Mouse (Mus musculus) liver, adult 2 months (tissue): ENCODE results near the gene Mapkbp1. TPM values are rescaled to one million over a fixed set of nuclear protein-coding genes. Genes with fewer than 3 reads are reported as not detected.

Source experiments
- DNase-seq: peaks from one replicate; pipeline ENCODE4 v3.0.0-alpha.2; 2011; ENCODE audit warnings: low read depth, low spot score; ENCODE audit errors: extremely low read depth
- H3K27ac ChIP-seq: fragments of 200-500 bp; replicated peaks from 2 replicates; pipeline ENCODE4 v1.5.1; 2012; ENCODE audit warnings: low read depth, mild to moderate bottlenecking, control low read depth, inconsistent platforms, low read length; ENCODE audit not compliant: insufficient read depth
- H3K27me3 ChIP-seq: fragments of 200-500 bp; 2 replicates; pipeline ENCODE4 v1.6.1; 2012; ENCODE audit warnings: mild to moderate bottlenecking, moderate library complexity, low read length, inconsistent platforms; ENCODE audit not compliant: control insufficient read depth, insufficient read depth
- H3K36me3 ChIP-seq: fragments of 200-500 bp; 2 replicates; pipeline ENCODE4 v1.6.1; 2012; ENCODE audit warnings: low read length, inconsistent platforms; ENCODE audit not compliant: control insufficient read depth, insufficient read depth
- H3K4me1 ChIP-seq: fragments of 200-500 bp; 2 replicates; pipeline ENCODE4 v1.6.1; 2011; ENCODE audit warnings: low read length; ENCODE audit not compliant: control insufficient read depth, insufficient read depth
- H3K4me3 ChIP-seq: fragments of 200-500 bp; 2 replicates; pipeline ENCODE4 v1.5.1; 2011; ENCODE audit warnings: low read depth, mild to moderate bottlenecking, control low read depth, low read length, moderate library complexity; ENCODE audit not compliant: insufficient read depth
- H3K79me2 ChIP-seq: fragments of 200-500 bp; 2 replicates; pipeline ENCODE4 v1.6.1; 2012; ENCODE audit warnings: inconsistent platforms, mild to moderate bottlenecking, low read length, moderate library complexity; ENCODE audit not compliant: control insufficient read depth, insufficient read depth
- H3K9ac ChIP-seq: fragments of 200-500 bp; 2 replicates; pipeline ENCODE4 v1.6.1; 2012; ENCODE audit warnings: low read depth, mild to moderate bottlenecking, control low read depth, inconsistent platforms, low read length
- CTCF ChIP-seq: fragments of 200-500 bp; IDR thresholded peaks from 2 replicates; pipeline ENCODE4 v1.5.1; 2011; ENCODE audit warnings: low read depth, low read length, control low read depth
- POLR2A ChIP-seq: fragments of 200-500 bp; IDR thresholded peaks from 2 replicates; pipeline ENCODE4 v1.6.1; 2011; ENCODE audit warnings: low read length, control low read depth; ENCODE audit not compliant: insufficient read depth; ENCODE audit errors: extremely low read depth
- WGBS: fragments of 180-500 bp; shearing (Covaris S2); methylation state at CpG from one replicate; pipeline ENCODE4 v1.1.7; 2018; 5-methylcytosine and 5-hydroxymethylcytosine counted together
- polyA plus RNA-seq: library from polyadenylated mRNA; depleted of rRNA; stranded (reverse); fragments of >200 nt; gene quantifications from 2 replicates; pipeline ENCODE4 v1.2.3, GENCODE M21; 2012
- total RNA-seq: library from RNA; depleted of rRNA; stranded (reverse); fragments of >200 nt; gene quantifications from 2 replicates; pipeline ENCODE4 v1.2.3, GENCODE M21; 2014

The Mapkbp1 gene
- total and polyA plus RNA-seq, 2 experiments: 2.9 to 4.6 TPM

- Histone ChIP-seq H3K4me1 (peaks cover 6% of the 10 kb centered on the region; the same call in 1 of the 2 replicates), H3K27me3 (no peaks in the 10 kb centered on the region), H3K4me3 (no peak overlapping the region), H3K79me2 (no peaks in the 10 kb centered on the region), H3K27ac (no peak overlapping the region), H3K36me3 (no peaks in the 10 kb centered on the region), H3K9ac (no peak overlapping the region)
- DNase-seq: peak; percentile 49
- WGBS: 50% methylated on average over 2 of the region's 2 CpGs
- TF ChIP-seq POLR2A (no peak), CTCF (no peak)
These were observed 19.9 kb downstream of the Mapkbp1 start for GRCm38 (mm10) chr2:119992349-119992748.

- no peak overlapping the region for H3K9ac ChIP-seq
- peaks cover 6% of the 10 kb centered on the region; the same call in 1 of the 2 replicates for H3K4me1 ChIP-seq
- H3K27ac ChIP-seq: no peak overlapping the region
- no peak for DNase-seq
- no peaks in the 10 kb centered on the region for H3K79me2 ChIP-seq
- no peaks in the 10 kb centered on the region for H3K27me3 ChIP-seq
- H3K36me3 ChIP-seq: no peaks in the 10 kb centered on the region
- WGBS: 70% methylated on average over 2 of the region's 2 CpGs
- no peak overlapping the region for H3K4me3 ChIP-seq
- TF ChIP-seq CTCF (no peak), POLR2A (no peak)
These were observed 21.0 kb downstream of the Mapkbp1 start for GRCm38 (mm10) chr2:119993515-119993914.

GRCm38 (mm10) chr2:119994839-119995238 lies 22.3 kb downstream of the Mapkbp1 start:
- H3K79me2 ChIP-seq: no peaks in the 10 kb centered on the region
- TF ChIP-seq POLR2A: no peak
- TF ChIP-seq CTCF: no peak
- peak; percentile 36 for DNase-seq
- no peaks in the 10 kb centered on the region for H3K27me3 ChIP-seq
- no peak overlapping the region for H3K27ac ChIP-seq
- no peak overlapping the region for H3K4me3 ChIP-seq
- no peaks in the 10 kb centered on the region for H3K36me3 ChIP-seq
- H3K9ac ChIP-seq: no peak overlapping the region
- WGBS: 45% methylated on average over 6 of the region's 6 CpGs
- H3K4me1 ChIP-seq: no peaks in the 10 kb centered on the region

GRCm38 (mm10) chr2:119995391-119996281 lies 23.1 kb downstream of the Mapkbp1 start:
- no peak for TF ChIP-seq CTCF
- TF ChIP-seq POLR2A: no peak
- WGBS: 65% methylated on average over 9 of the region's 9 CpGs
- Histone ChIP-seq H3K9ac (no peak overlapping the region), H3K4me1 (no peaks in the 10 kb centered on the region), H3K36me3 (no peaks in the 10 kb centered on the region), H3K27me3 (no peaks in the 10 kb centered on the region), H3K79me2 (no peaks in the 10 kb centered on the region), H3K27ac (peak overlapping the region; percentile 10; the same call in 1 of the 2 replicates), H3K4me3 (no peak overlapping the region)
- peak; percentile 14 for DNase-seq

GRCm38 (mm10) chr2:119997354-119997753 lies 24.9 kb downstream of the Mapkbp1 start:
- no peak overlapping the region for H3K9ac ChIP-seq
- no peaks in the 10 kb centered on the region for H3K27me3 ChIP-seq
- H3K4me3 ChIP-seq: no peak overlapping the region
- no peaks in the 10 kb centered on the region for H3K79me2 ChIP-seq
- no peak for DNase-seq
- whole genome bisulfite sequencing: 88% methylated on average over 4 of the region's 4 CpGs
- H3K27ac ChIP-seq: no peak overlapping the region
- H3K4me1 ChIP-seq: no peaks in the 10 kb centered on the region
- TF ChIP-seq CTCF: no peak
- no peak for TF ChIP-seq POLR2A
- H3K36me3 ChIP-seq: no peaks in the 10 kb centered on the region

- WGBS: 96% methylated on average over 2 of the region's 2 CpGs
- H3K9ac ChIP-seq: no peak overlapping the region
- H3K4me1 ChIP-seq: no peaks in the 10 kb centered on the region
- H3K79me2 ChIP-seq: no peaks in the 10 kb centered on the region
- H3K27me3 ChIP-seq: no peaks in the 10 kb centered on the region
- H3K36me3 ChIP-seq: no peaks in the 10 kb centered on the region
- no peak for DNase-seq
- H3K27ac ChIP-seq: no peak overlapping the region
- TF ChIP-seq CTCF (no peak), POLR2A (no peak)
- H3K4me3 ChIP-seq: no peak overlapping the region
These were observed 27.2 kb downstream of the Mapkbp1 start for GRCm38 (mm10) chr2:119999731-120000130.
